Mouse (Mus musculus) 3134 (cell line): ENCODE results near the gene a.
"Not testable (repeated sequence)": the region's sequence is repeated elsewhere in the genome, so short reads cannot be mapped to it uniquely, and the experiment has no call there.

Experiments
- DNase-seq: peaks from one replicate; pipeline ENCODE4 v3.0.0-alpha.2; 2011; ENCODE audit warnings: low spot score; ENCODE audit not compliant: insufficient read length; ENCODE audit errors: extremely low read depth

The a gene

GRCm38 (mm10) chr2:155047452-155048178, 256.4 kb downstream of the a start:
- no peak for DNase-seq

DNA sequence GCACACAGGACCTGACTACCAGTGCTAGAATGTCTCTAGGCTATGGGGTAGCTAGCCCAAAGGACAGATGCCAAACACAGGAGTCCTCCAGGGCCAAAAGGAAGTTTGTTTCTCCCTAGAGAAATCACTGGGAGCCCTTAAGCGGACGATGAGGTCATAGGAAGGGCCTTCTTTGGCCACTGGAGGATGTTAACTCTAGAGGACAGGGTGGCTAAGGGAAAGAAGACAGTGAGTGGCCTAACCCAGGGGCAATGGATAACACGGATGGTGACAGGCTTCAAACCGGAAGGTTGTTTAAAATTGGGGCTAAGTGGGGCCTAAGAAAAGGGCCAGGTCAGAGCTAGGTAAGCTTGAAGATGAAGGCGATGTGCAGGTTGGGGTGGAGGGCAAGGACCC, 258.9 kb downstream of the a start:
- DNase-seq: no peak

GRCm38 (mm10) chr2:155050504-155051236, 259.5 kb downstream of the a start:
- peak; percentile 92 for DNase-seq

DNA sequence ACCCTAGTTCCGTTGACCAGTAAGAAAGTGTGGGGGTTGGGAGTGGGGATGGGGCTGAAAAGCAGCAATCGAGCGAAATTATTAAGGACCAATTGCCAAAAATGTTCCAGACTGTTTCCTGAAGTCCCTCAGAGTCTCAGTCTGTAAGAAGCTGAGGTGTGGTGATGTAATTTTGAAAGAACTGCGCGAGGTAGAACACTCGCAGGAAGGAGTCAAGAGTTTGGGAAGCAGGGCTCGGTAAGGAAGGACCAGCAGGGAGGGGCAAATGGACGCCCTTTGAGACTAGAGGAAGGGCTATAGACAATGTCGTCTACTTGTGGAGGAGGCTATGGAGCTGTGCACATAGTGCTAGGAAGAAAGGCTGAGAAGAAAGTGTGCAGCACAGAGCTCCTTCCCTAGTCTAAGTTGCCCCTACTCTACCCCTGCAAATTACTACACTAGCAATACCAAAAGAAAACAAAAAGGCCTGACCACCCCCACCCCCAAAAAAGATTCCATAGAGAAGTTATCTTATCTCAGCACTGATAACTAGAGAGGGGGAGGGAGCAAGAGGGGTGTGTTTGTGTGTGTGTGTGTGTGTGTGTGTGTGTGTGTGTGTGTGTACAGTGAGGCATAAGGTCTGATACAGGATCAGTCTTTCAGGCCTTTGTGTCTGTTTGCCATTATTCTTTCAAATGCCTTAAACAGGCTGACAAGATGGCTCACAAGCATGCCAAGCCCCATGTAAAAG, 260.6 kb downstream of the a start:
- DNase-seq: peak; percentile 21

DNA sequence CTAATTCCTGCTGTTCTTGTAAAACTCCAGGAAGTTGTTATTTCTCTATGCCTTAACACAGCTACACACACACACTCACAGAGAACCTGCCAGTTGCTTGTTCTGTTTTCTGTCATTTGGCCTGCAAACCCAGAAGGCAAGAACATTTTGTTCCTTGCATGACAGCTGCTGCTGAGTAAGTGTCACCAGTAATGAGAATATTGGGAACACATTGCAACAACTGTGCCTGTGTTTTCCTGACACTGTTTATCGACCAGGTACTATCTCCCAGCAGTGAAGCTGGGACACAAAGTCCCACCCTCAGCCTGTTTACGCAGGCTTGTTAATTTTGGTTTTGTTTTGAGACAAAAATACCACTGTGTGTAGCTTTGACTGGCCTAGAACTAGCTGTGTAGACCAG, 261.5 kb downstream of the a start:
- DNase-seq: no peak

GRCm38 (mm10) chr2:155053512-155053911, 262.3 kb downstream of the a start:
- DNase-seq: not testable (repeated sequence)

GRCm38 (mm10) chr2:155054672-155055071, 263.5 kb downstream of the a start:
- DNase-seq: no peak

- DNase-seq: no peak
Observed at GRCm38 (mm10) chr2:155056076-155056578, 264.9 kb downstream of the a start.

- no peak for DNase-seq
Observed at GRCm38 (mm10) chr2:155057361-155057760, 266.2 kb downstream of the a start.

DNA sequence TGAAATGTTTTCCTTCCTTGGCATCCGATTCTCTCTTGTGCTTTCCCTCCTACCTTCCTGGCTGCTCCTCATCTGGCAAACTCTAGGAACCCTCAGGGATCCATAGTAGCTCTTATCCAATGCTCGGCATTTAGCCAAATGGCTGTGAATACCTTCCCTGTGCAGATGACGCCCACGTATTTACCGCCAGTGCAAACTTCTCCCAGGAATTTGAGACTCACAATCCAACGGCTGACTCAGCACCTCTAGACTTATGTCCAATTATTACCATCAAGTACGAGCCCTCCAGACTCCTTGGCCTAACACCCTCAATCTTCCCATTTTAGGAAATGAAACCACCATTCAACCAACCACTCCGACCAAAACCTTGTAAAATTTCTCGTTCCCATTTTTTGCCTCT, 279.8 kb downstream of the a start:
- DNase-seq: no peak

- DNase-seq: no peak
Observed at GRCm38 (mm10) chr2:155072353-155073145, 281.3 kb downstream of the a start.

DNA sequence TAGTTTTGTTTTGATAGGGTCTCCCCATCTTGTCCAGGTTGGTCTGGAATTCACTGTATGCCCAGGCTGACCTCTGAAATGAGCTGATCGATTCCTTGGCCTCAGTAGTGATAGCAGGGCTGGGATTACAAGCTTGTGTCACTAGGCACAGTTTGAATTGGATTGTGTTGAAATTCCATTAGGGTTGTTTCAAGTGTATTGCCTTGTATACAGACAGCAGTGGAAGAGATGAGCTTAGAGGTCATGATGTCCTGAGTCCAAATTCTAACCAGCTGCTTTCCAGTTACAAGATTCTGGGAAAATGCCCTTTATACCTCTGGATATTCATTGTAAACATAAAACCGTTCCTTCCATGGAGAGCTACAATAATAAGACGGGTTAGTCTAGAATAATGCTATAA, 282.1 kb downstream of the a start:
- no peak for DNase-seq

GRCm38 (mm10) chr2:155073978-155074765, 283.0 kb downstream of the a start, which contains the start of gene Ahcy:
Gene Ahcy (minus strand): TSS chr2:155074497.
- peak; percentile 97 for DNase-seq

GRCm38 (mm10) chr2:155074766-155075330, 283.6 kb downstream of the a start:
- no peak for DNase-seq

- DNase-seq: no peak
Observed at GRCm38 (mm10) chr2:155075649-155076048, 284.4 kb downstream of the a start.

DNA sequence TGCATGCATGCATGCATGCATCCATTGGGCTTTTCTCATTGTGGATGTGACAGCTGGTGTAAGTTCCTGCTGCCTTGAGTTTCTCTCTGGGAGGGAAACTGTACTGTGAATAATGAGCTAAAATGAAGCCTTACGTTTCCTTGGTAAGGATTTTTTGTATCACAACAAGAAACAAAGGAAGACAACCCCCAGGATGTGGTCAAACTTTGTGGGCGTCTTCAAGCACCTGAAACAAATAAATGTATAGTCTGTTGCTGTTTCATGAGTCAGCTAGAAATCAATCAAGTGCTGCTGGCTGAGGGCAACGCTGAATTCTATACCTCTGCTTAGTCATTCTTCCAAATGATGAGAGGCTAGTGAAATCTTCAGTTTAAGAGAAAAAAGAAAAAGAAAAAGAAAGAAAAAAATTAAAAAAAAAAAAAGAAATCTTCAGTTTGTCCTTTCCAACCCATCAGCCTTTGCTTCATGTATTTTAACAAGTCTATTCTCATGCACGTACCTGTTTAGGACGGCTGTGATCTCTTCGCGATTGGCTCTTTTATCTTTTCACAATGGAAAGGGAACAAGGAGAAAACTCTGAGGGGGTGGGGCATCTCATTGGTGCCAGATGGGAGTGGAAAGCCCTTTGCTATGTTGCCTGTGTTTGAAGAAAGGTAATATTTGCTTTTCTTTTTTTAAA, 288.4 kb downstream of the a start:
- no peak for DNase-seq

DNA sequence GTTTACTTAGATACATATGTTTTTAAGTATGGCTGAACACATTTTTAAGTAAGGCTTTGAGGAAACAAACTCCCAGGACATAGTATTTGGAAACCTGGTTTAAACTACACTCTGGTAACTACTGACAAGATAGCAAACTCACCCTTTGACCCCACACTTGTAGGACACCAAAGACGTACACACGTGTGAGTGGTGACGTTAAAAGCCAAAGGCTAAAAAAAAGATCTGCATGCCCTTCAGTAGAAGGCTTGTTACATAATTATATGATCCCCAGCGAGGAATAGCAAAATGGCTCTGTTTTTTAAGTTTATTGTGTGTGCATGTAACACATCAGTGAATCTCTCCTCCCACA, 289.0 kb downstream of the a start:
- no peak for DNase-seq

GRCm38 (mm10) chr2:155081056-155081455, 289.9 kb downstream of the a start:
- no peak for DNase-seq
